ENCODE assay signal across 20 mouse cellular contexts in the genomic region with DNA sequence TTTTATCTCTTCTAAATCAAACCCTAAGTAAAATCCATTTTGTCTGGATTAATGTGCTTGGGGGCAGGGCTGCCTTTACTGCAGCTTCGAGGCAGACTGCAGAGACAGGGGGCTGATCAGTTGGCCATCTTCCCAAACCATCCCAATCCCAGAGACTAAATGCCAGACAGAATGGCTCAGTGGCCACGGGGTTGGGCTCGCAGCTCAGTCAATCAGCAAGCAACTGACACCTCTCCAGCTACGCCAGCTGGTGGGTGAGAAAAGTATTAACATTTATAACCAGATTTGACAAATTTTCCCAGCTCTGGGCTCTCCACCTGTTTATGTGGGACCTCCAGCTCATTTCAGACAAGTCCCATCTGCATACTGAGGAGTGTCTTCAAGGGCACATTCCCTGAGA.
DNase-seq lines count a peak whose midpoint lies in the region; ATAC-seq and TF ChIP-seq lines count a peak whose summit lies in the region.
"Had no signal": no experiment of that assay in that cellular context is flagged by ENCODE, and none has a peak within 500 bp of the region (broad histone marks: within the 10 kb centered on the region; RNA-seq: fewer than 3 reads in every experiment).

No protein-coding gene starts in this region.

- peak; percentile 87 for ATAC-seq in forebrain, embryonic 14.5 days
- no peak for ATAC-seq in forebrain, embryonic 12.5 days (ENCODE audit: low FRiP score)
- ATAC-seq in forebrain, postnatal 0 days = peak; percentile 90

- H3K4me2 ChIP-seq in forebrain, embryonic 14.5 days (ENCODE audit: low read length) = no peak overlapping the region
- no peak overlapping the region for H3K4me2 ChIP-seq in forebrain, embryonic 12.5 days
- no peak overlapping the region for H3K4me2 ChIP-seq in forebrain, postnatal 0 days (ENCODE audit: low read depth)
- H3K4me2 ChIP-seq: heart, embryonic 12.5 days; liver, embryonic 13.5 days; midbrain, embryonic 11.5 days had no signal

- H3K4me3 ChIP-seq in forebrain, embryonic 14.5 days (ENCODE audit: low read depth, low read length) = no peak overlapping the region
- no peak overlapping the region for H3K4me3 ChIP-seq in forebrain, embryonic 12.5 days (replicated peaks)
- no peak overlapping the region for H3K4me3 ChIP-seq in forebrain, postnatal 0 days (ENCODE audit: low read depth, low read length)
- H3K4me3 ChIP-seq: heart, embryonic 12.5 days; liver, embryonic 13.5 days had no signal

- H3K36me3 ChIP-seq in forebrain, embryonic 14.5 days (ENCODE audit: control insufficient read depth, insufficient read depth, low read length) = no peaks in the 10 kb centered on the region
- H3K36me3 ChIP-seq in forebrain, embryonic 12.5 days (replicated peaks) = no peaks in the 10 kb centered on the region
- H3K36me3 ChIP-seq in forebrain, postnatal 0 days (ENCODE audit: insufficient read depth) = no peaks in the 10 kb centered on the region
- H3K36me3 ChIP-seq: heart, embryonic 12.5 days; liver, embryonic 13.5 days had no signal

- no peak for TF ChIP-seq CTCF in forebrain, postnatal 0 days (IDR thresholded peaks at IDR 0.05; ENCODE audit: low read depth)

- no peak overlapping the region for H3K9ac ChIP-seq in forebrain, embryonic 14.5 days (ENCODE audit: low read length)
- no peak overlapping the region for H3K9ac ChIP-seq in forebrain, embryonic 12.5 days
- H3K9ac ChIP-seq in forebrain, postnatal 0 days = no peak overlapping the region
- H3K9ac ChIP-seq: heart, embryonic 12.5 days; liver, embryonic 13.5 days had no signal

- H3K9me3 ChIP-seq in forebrain, embryonic 14.5 days (replicated peaks; ENCODE audit: control insufficient read depth, low read length) = no peaks in the 10 kb centered on the region
- no peaks in the 10 kb centered on the region for H3K9me3 ChIP-seq in forebrain, embryonic 12.5 days
- H3K9me3 ChIP-seq in forebrain, postnatal 0 days (ENCODE audit: low read length) = no peaks in the 10 kb centered on the region
- H3K9me3 ChIP-seq: heart, embryonic 12.5 days; liver, embryonic 13.5 days had no signal

- H3K4me1 ChIP-seq in forebrain, embryonic 14.5 days (ENCODE audit: control insufficient read depth, insufficient read depth, low read length) = peaks cover 2% of the 10 kb centered on the region; the same call in 1 of the 2 replicates
- H3K4me1 ChIP-seq in forebrain, embryonic 12.5 days = no peaks in the 10 kb centered on the region
- H3K4me1 ChIP-seq in forebrain, postnatal 0 days (ENCODE audit: insufficient read depth) = no peaks in the 10 kb centered on the region
- H3K4me1 ChIP-seq: liver, embryonic 13.5 days had no signal

- no peak overlapping the region for H3K27ac ChIP-seq in forebrain, embryonic 14.5 days (ENCODE audit: low read depth, low read length)
- no peak overlapping the region for H3K27ac ChIP-seq in forebrain, embryonic 12.5 days
- H3K27ac ChIP-seq in forebrain, postnatal 0 days (ENCODE audit: low read depth, low read length) = no peak overlapping the region
- H3K27ac ChIP-seq: liver, embryonic 13.5 days had no signal

- H3K27me3 ChIP-seq in forebrain, embryonic 14.5 days (replicated peaks; ENCODE audit: control insufficient read depth, insufficient read depth, low read length) = no peaks in the 10 kb centered on the region
- no peaks in the 10 kb centered on the region for H3K27me3 ChIP-seq in forebrain, embryonic 12.5 days
- no peaks in the 10 kb centered on the region; the same call in 1 of the 2 replicates for H3K27me3 ChIP-seq in forebrain, postnatal 0 days (ENCODE audit: insufficient read depth, low read length)
- H3K27me3 ChIP-seq: heart, embryonic 12.5 days; liver, embryonic 13.5 days had no signal

- 53% methylated on average over 4 of the region's 4 CpGs for WGBS in forebrain, embryonic 14.5 days
- 83% methylated on average over 4 of the region's 4 CpGs for WGBS in forebrain, embryonic 12.5 days
- 42% methylated on average over 4 of the region's 4 CpGs for WGBS in forebrain, postnatal 0 days

- DNase-seq in forebrain, embryonic 14.5 days (ENCODE audit: low spot score) = peak; percentile 75
- peak; percentile 24 to 38 for DNase-seq in layer of hippocampus, adult 18-20 months (ENCODE audit: low spot score in 2 of 2)
- DNase-seq in layer of hippocampus, adult 9-10 months (ENCODE audit: low spot score) = no peak
- DNase-seq in forebrain, postnatal 0 days = peak; percentile 66
- peak; percentile 61 to 80 for DNase-seq in layer of hippocampus, postnatal 14 days (ENCODE audit: low spot score in 2 of 2)
- no peak for DNase-seq in gastrocnemius, postnatal 25 days
- DNase-seq: adrenal gland, postnatal 36 days; cerebellum, adult 11 months; cerebellum, postnatal 36 days; heart, postnatal 14 days; kidney, adult 8-10 months; kidney, postnatal 14 days; liver, embryonic 13.5 days; lung, adult 2 months; lung, postnatal 14 days; right cerebral cortex, postnatal 14 days; spleen, adult 18-20 months had no signal

Comparison
In these comparisons a context has a peak if more than half of its experiments do, and no peak if none do; other contexts are left out.
1. DNase-seq: peak in forebrain, embryonic 14.5 days (single experiment), layer of hippocampus, adult 18-20 months (2 of 2), forebrain, postnatal 0 days (single experiment) and layer of hippocampus, postnatal 14 days (2 of 2); none in layer of hippocampus, adult 9-10 months (single experiment) and gastrocnemius, postnatal 25 days (single experiment).